Mouse (Mus musculus) MEL (cell line): ENCODE measurements around the gene Gm17359. TPM values are rescaled to one million over a fixed set of nuclear protein-coding genes. Genes with fewer than 3 reads are reported as not detected.

Experiments used
- DNase-seq: peaks from one replicate; pipeline ENCODE4 v3.0.0; 2011; ENCODE audit warnings: low read depth, low spot score
- H3K27ac ChIP-seq: 2 replicates; pipeline ENCODE4 v1.5.1; 2012; ENCODE audit warnings: low read depth, mild to moderate bottlenecking, control low read depth, low read length, moderate library complexity; ENCODE audit not compliant: control insufficient read depth
- H3K27me3 ChIP-seq, 2 experiments: fragments of 150-350 bp in 1 of 2; sonication (generic) in 1 of 2; 2 replicates each; pipeline ENCODE4 v1.6.1; 2012; ENCODE audit warnings: low read length in 2 of 2, mild to moderate bottlenecking in 2 of 2, improper control_type of control experiment in 1 of 2, moderate library complexity in 1 of 2; ENCODE audit not compliant: insufficient read depth in 2 of 2, control insufficient read depth in 1 of 2
- H3K36me3 ChIP-seq, 2 experiments: 2 replicates each; pipeline ENCODE4 v1.6.1; 2012 to 2014; ENCODE audit warnings: low read length in 2 of 2, improper control_type of control experiment in 1 of 2, inconsistent platforms in 1 of 2, mild to moderate bottlenecking in 1 of 2; ENCODE audit not compliant: insufficient read depth in 2 of 2, control insufficient read depth in 1 of 2
- H3K4me1 ChIP-seq, 2 experiments: fragments of 150-350 bp in 1 of 2; sonication (generic) in 1 of 2; 2 replicates each; pipeline ENCODE4 v1.6.1; 2012; ENCODE audit warnings: low read length in 2 of 2, improper control_type of control experiment in 1 of 2, mild to moderate bottlenecking in 1 of 2; ENCODE audit not compliant: insufficient read depth in 2 of 2, control insufficient read depth in 1 of 2
- H3K4me3 ChIP-seq, 2 experiments: fragments of 150-350 bp in 1 of 2; sonication (generic) in 1 of 2; 2 replicates each; pipeline ENCODE4 v1.5.1; 2012; ENCODE audit warnings: low read depth in 2 of 2, low read length in 2 of 2, mild to moderate bottlenecking in 2 of 2, moderate library complexity in 2 of 2, control low read depth in 1 of 2, improper control_type of control experiment in 1 of 2; ENCODE audit not compliant: control insufficient read depth in 1 of 2, insufficient read depth in 1 of 2
- H3K79me2 ChIP-seq: 2 replicates; pipeline ENCODE4 v1.6.1; 2012; ENCODE audit warnings: mild to moderate bottlenecking, low read length, moderate library complexity; ENCODE audit not compliant: control insufficient read depth, poor library complexity, insufficient read depth
- H3K9ac ChIP-seq: 2 replicates; pipeline ENCODE4 v1.6.1; 2012; ENCODE audit warnings: low read depth, mild to moderate bottlenecking, control low read depth, low read length, moderate library complexity; ENCODE audit not compliant: control insufficient read depth, poor library complexity, severe bottlenecking
- H3K9me3 ChIP-seq: fragments of 150-350 bp; sonication (generic); replicated peaks from 2 replicates; pipeline ENCODE4 v1.6.1; 2012; ENCODE audit warnings: mild to moderate bottlenecking, low read length, improper control_type of control experiment, moderate library complexity; ENCODE audit not compliant: insufficient read depth
- BHLHE40 ChIP-seq: IDR thresholded peaks from 2 replicates; pipeline ENCODE4 v1.6.1; 2012; ENCODE audit warnings: low read depth, mild to moderate bottlenecking, inconsistent platforms, low read length, improper control_type of control experiment, borderline replicate concordance
- CHD1 ChIP-seq: IDR thresholded peaks from 2 replicates; pipeline ENCODE4 v1.6.1; 2012; ENCODE audit warnings: low read depth, mild to moderate bottlenecking, inconsistent platforms, low read length, improper control_type of control experiment
- CHD2 ChIP-seq: IDR thresholded peaks from 2 replicates; pipeline ENCODE4 v1.6.1; 2011; ENCODE audit warnings: low read length, improper control_type of control experiment
- ELF1 ChIP-seq: IDR thresholded peaks from 2 replicates; pipeline ENCODE4 v1.6.1; 2014; ENCODE audit warnings: low read depth, mild to moderate bottlenecking, inconsistent platforms, low read length, improper control_type of control experiment, moderate library complexity
- EP300 ChIP-seq, 2 experiments: IDR thresholded peaks; 2 replicates each; pipeline ENCODE4 v1.6.1; 2011; ENCODE audit warnings: improper control_type of control experiment in 2 of 2, low read length in 2 of 2, low read depth in 1 of 2, mild to moderate bottlenecking in 1 of 2
- ETS1 ChIP-seq: IDR thresholded peaks from 2 replicates; pipeline ENCODE4 v1.6.1; 2012; ENCODE audit warnings: low read depth, mild to moderate bottlenecking, inconsistent platforms, low read length, improper control_type of control experiment, moderate library complexity
- HCFC1 ChIP-seq: IDR thresholded peaks from 2 replicates; pipeline ENCODE4 v1.6.1; 2012; ENCODE audit warnings: low read depth, mild to moderate bottlenecking, inconsistent platforms, low read length, improper control_type of control experiment, moderate library complexity
- JUND ChIP-seq: IDR thresholded peaks from 2 replicates; pipeline ENCODE4 v1.6.1; 2011; ENCODE audit warnings: low read depth, mild to moderate bottlenecking, improper control_type of control experiment, low read length
- KAT2A ChIP-seq: conservative IDR thresholded peaks from 2 replicates; pipeline ENCODE4 v1.6.1; 2012; ENCODE audit warnings: low read depth, low read length, improper control_type of control experiment, inconsistent platforms
- MAX ChIP-seq: IDR thresholded peaks from 2 replicates; pipeline ENCODE4 v1.6.1; 2011; ENCODE audit warnings: low read length, improper control_type of control experiment
- MAZ ChIP-seq: IDR thresholded peaks from 2 replicates; pipeline ENCODE4 v1.6.1; 2012; ENCODE audit warnings: low read depth, mild to moderate bottlenecking, inconsistent platforms, low read length, improper control_type of control experiment
- MYB ChIP-seq: IDR thresholded peaks from 2 replicates; pipeline ENCODE4 v1.6.1; 2011; ENCODE audit warnings: mild to moderate bottlenecking, low read depth, low read length, improper control_type of control experiment
- NELFE ChIP-seq: IDR thresholded peaks from 2 replicates; pipeline ENCODE4 v1.6.1; 2011; ENCODE audit warnings: low read depth, low read length, improper control_type of control experiment
- NRF1 ChIP-seq: IDR thresholded peaks from 2 replicates; pipeline ENCODE4 v1.6.1; 2014; ENCODE audit warnings: low read depth, mild to moderate bottlenecking, inconsistent platforms, low read length, improper control_type of control experiment, moderate library complexity; ENCODE audit not compliant: poor library complexity, insufficient read depth, severe bottlenecking
- TAL1 ChIP-seq: IDR thresholded peaks from 2 replicates; pipeline ENCODE4 v1.6.1; 2012; ENCODE audit warnings: mild to moderate bottlenecking, inconsistent platforms, low read length, moderate library complexity, mixed read lengths
- TBP ChIP-seq: IDR thresholded peaks from 2 replicates; pipeline ENCODE4 v1.8.0; 2011; ENCODE audit warnings: low read depth, low read length, improper control_type of control experiment
- TCF12 ChIP-seq: IDR thresholded peaks from 2 replicates; pipeline ENCODE4 v1.6.1; 2014; ENCODE audit warnings: low read depth, mild to moderate bottlenecking, inconsistent platforms, low read length, improper control_type of control experiment, moderate library complexity
- UBTF ChIP-seq: IDR thresholded peaks from 2 replicates; pipeline ENCODE4 v1.6.1; 2012; ENCODE audit warnings: low read depth, mild to moderate bottlenecking, inconsistent platforms, low read length, improper control_type of control experiment, moderate library complexity, borderline replicate concordance; ENCODE audit not compliant: insufficient read depth
- USF1 ChIP-seq: IDR thresholded peaks from 2 replicates; pipeline ENCODE4 v1.6.1; 2014; ENCODE audit warnings: low read depth, mild to moderate bottlenecking, inconsistent platforms, low read length, improper control_type of control experiment, moderate library complexity
- ZC3H11A ChIP-seq: IDR thresholded peaks from 2 replicates; pipeline ENCODE4 v1.6.1; 2012; ENCODE audit warnings: low read depth, mild to moderate bottlenecking, inconsistent platforms, low read length, improper control_type of control experiment
- ZNF384 ChIP-seq: IDR thresholded peaks from 2 replicates; pipeline ENCODE4 v1.6.1; 2012; ENCODE audit warnings: low read depth, mild to moderate bottlenecking, inconsistent platforms, low read length, improper control_type of control experiment
- polyA plus RNA-seq, 2 experiments: library from polyadenylated mRNA; stranded (reverse) in 1 of 2; unstranded in 1 of 2; fragments of >175 nt in 1 of 2; fragments of >200 nt in 1 of 2; gene quantifications; 2 replicates each; pipeline versions ENCODE4 v1.2.1 to v1.2.4; 2012; ENCODE audit warnings: low replicate concordance in 2 of 2, low read depth in 1 of 2; ENCODE audit not compliant: insufficient read length in 2 of 2, insufficient read depth in 1 of 2, missing spikeins in 1 of 2
- total RNA-seq: library from RNA; depleted of rRNA; stranded (reverse); fragments of 300-350 nt; gene quantifications from 2 replicates; pipeline ENCODE4 v1.2.3, GENCODE M21; 2012

Gene Gm17359
- total and polyA plus RNA-seq, 3 experiments, result 0.15 TPM; not detected in 2

- Histone ChIP-seq H3K4me1 (no peaks in the 10 kb centered on the region), H3K9ac (no peak overlapping the region), H3K9me3 (no peaks in the 10 kb centered on the region), H3K27ac (no peak overlapping the region), H3K27me3 (no peaks in the 10 kb centered on the region; a peak in 3 of 4 replicates), H3K4me3 (no peak overlapping the region), H3K79me2 (no peaks in the 10 kb centered on the region), H3K36me3 (no peaks in the 10 kb centered on the region)
- no peak for DNase-seq
- TF ChIP-seq TBP (no peak), CHD1 (no peak), MAZ (no peak), TCF12 (no peak), KAT2A (no peak), ELF1 (no peak), USF1 (no peak), HCFC1 (no peak), UBTF (no peak), BHLHE40 (no peak), ZNF384 (no peak), NELFE (no peak), NRF1 (no peak), ETS1 (no peak)
Observed at GRCm38 (mm10) chr3:79308605-79309004, 27.9 kb upstream of the Gm17359 start.

DNA sequence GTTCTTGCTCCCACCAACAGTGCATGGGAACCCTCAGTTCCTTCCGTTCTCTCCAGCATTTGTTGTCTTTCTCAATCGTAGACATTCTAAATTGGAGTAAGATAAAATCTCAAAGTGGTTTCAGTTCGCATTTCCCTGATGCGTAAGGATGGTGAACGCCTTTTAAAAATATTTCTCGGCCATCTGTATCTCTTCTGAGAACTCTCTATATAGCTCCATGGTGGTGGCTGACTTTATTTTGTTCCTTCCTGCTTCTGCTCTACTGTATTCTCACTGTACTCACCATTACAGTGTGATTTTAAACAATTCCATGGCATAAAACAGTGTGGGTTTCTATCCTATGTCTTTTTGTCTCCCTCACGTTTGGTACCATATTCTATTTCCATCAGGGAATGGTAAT is 26.3 kb upstream of the Gm17359 start:
- no peaks in the 10 kb centered on the region for H3K79me2 ChIP-seq
- no peaks in the 10 kb centered on the region for H3K9me3 ChIP-seq
- no peak overlapping the region for H3K27ac ChIP-seq
- TF ChIP-seq UBTF (no peak), ZC3H11A (no peak), JUND (no peak), CHD2 (no peak), BHLHE40 (no peak), USF1 (no peak), EP300 (IDR thresholded peaks at IDR 0.05; ENCODE audit: low read depth in 1 of 2, low read length in 2 of 2) (no peak), TBP (no peak), MAX (no peak), TCF12 (no peak), TAL1 (no peak), MYB (no peak)
- no peak overlapping the region for H3K9ac ChIP-seq
- no peaks in the 10 kb centered on the region for H3K4me1 ChIP-seq
- no peaks in the 10 kb centered on the region for H3K36me3 ChIP-seq
- H3K4me3 ChIP-seq, result no peak overlapping the region
- H3K27me3 ChIP-seq, result no peaks in the 10 kb centered on the region; a peak in 3 of 4 replicates
- no peak for DNase-seq
